Mouse (Mus musculus) liver, embryonic 16.5 days (tissue): Measurements from ENCODE around the gene Cage1. TPM values are rescaled to one million over a fixed set of nuclear protein-coding genes. Genes with fewer than 3 reads are reported as not detected.
A peak's percentile ranks its signal among the peaks of the same experiment; 100 is the strongest.

Source experiments
- ATAC-seq: fragments of 200-750 bp; cut with Nextera tagmentation; 2 replicates; pipeline ENCODE4 v1.8.0; 2017; ENCODE audit warnings: low read depth, mild to moderate bottlenecking, moderate number of reproducible peaks, moderate library complexity
- H3K27ac ChIP-seq: fragments of 300-500 bp; sonication (generic); 2 replicates; pipeline ENCODE4 v1.5.1; 2014; ENCODE audit warnings: mild to moderate bottlenecking, low read length
- H3K27me3 ChIP-seq: fragments of 300-500 bp; sonication (generic); 2 replicates; pipeline ENCODE4 v1.6.1; 2014; ENCODE audit warnings: low read depth, low read length, mixed read lengths; ENCODE audit not compliant: control insufficient read depth, insufficient read depth
- H3K36me3 ChIP-seq: fragments of 300-500 bp; sonication (generic); 2 replicates; pipeline ENCODE4 v1.6.1; 2014; ENCODE audit warnings: mild to moderate bottlenecking; ENCODE audit not compliant: control insufficient read depth, insufficient read depth
- H3K4me1 ChIP-seq: fragments of 300-500 bp; sonication (generic); 2 replicates; pipeline ENCODE4 v1.6.1; 2014; ENCODE audit warnings: low read depth, low read length, mixed read lengths; ENCODE audit not compliant: control insufficient read depth
- H3K4me2 ChIP-seq: fragments of 300-500 bp; sonication (generic); 2 replicates; pipeline ENCODE4 v1.6.1; 2014; ENCODE audit warnings: low read depth, low read length, mixed read lengths
- H3K4me3 ChIP-seq: fragments of 300-500 bp; sonication (generic); 2 replicates; pipeline ENCODE4 v1.5.1; 2014; ENCODE audit warnings: low read depth, mild to moderate bottlenecking, low read length
- H3K9ac ChIP-seq: fragments of 300-500 bp; sonication (generic); 2 replicates; pipeline ENCODE4 v1.6.1; 2014; ENCODE audit warnings: low read depth, low read length
- H3K9me3 ChIP-seq: fragments of 300-500 bp; sonication (generic); replicated peaks from 2 replicates; pipeline ENCODE4 v1.6.1; 2016; ENCODE audit warnings: low read length; ENCODE audit not compliant: control insufficient read depth
- WGBS: fragments of 180-500 bp; shearing (Covaris S2); extraction: QIAGEN DNeasy Blood & Tissue Kit; methylation state at CpG from one replicate; pipeline ENCODE4 v1.1.7; 2014; ENCODE audit not compliant: insufficient replicate concordance; 5-methylcytosine and 5-hydroxymethylcytosine counted together
- polyA plus RNA-seq: library from polyadenylated mRNA; unstranded; fragments of >200 nt; fragmentation: Nextera tagmentation; extraction: Ambion mirVana; gene quantifications from 2 replicates; pipeline ENCODE4 v1.2.1, GENCODE M21; 2015

The Cage1 gene
- polyA plus RNA-seq, 1 experiment from 2014 or later: 0.25 TPM

DNA sequence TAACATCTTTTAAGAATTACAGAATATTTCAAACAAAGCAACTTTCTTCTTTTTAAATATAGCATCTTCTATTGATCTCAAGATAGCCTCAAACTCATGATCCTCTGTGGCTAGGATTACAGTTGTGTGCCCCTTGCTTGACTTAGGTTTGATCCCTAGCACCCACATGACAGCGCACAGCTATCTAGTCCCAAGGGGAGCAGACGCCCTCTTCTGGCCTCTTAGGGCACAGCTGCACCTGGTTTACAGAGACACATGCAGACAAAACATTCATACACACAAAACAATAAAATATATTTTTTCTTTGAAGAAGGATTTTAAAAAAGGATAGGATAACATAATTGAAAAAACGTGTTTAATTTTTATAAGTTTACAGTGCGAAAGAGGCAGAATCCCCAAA lies 11.0 kb downstream of the Cage1 start:
- WGBS: 52% methylated on average over 4 of the region's 4 CpGs
- no peak for ATAC-seq
- no peaks in the 10 kb centered on the region for H3K4me1 ChIP-seq
- no peak overlapping the region for H3K9ac ChIP-seq
- H3K27ac ChIP-seq: no peak overlapping the region
- H3K9me3 ChIP-seq: no peaks in the 10 kb centered on the region
- H3K36me3 ChIP-seq: no peaks in the 10 kb centered on the region
- H3K4me3 ChIP-seq: no peak overlapping the region
- no peak overlapping the region for H3K4me2 ChIP-seq
- no peaks in the 10 kb centered on the region for H3K27me3 ChIP-seq

DNA sequence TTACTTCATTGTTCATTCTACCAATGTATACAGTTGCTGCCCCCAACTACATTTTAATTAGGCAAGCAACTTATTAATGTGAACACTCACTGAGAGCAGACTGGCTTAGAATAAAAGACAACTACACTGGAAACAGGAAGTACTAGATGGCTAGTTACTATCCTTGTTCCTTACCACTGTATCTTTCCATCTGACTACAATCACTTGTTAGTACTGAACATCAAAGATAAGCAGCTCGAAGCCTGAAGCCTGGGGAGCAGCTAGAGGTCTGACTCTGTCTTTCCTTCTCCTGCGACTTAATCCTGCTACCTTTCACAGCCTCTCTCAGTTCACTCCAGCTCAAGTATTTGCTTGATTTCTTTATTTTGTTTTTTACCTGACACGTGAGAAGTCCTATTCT lies 18.1 kb downstream of the Cage1 start:
- Histone ChIP-seq H3K9me3 (no peaks in the 10 kb centered on the region), H3K27ac (no peak overlapping the region), H3K4me3 (no peak overlapping the region), H3K27me3 (no peaks in the 10 kb centered on the region), H3K4me1 (no peaks in the 10 kb centered on the region), H3K4me2 (no peak overlapping the region), H3K9ac (no peak overlapping the region), H3K36me3 (no peaks in the 10 kb centered on the region)
- WGBS: 42% methylated on average over 3 of the region's 3 CpGs
- ATAC-seq: no peak

- no peaks in the 10 kb centered on the region for H3K27me3 ChIP-seq
- WGBS: 65% methylated on average over 4 of the region's 4 CpGs
- H3K9ac ChIP-seq: no peak overlapping the region
- H3K4me3 ChIP-seq: no peak overlapping the region
- ATAC-seq: no peak
- no peak overlapping the region for H3K4me2 ChIP-seq
- no peaks in the 10 kb centered on the region for H3K9me3 ChIP-seq
- H3K36me3 ChIP-seq: no peaks in the 10 kb centered on the region
- no peak overlapping the region for H3K27ac ChIP-seq
- peaks cover 1% of the 10 kb centered on the region for H3K4me1 ChIP-seq
Observed at GRCm38 (mm10) chr13:38015591-38015990, 21.3 kb downstream of the Cage1 start.

- Histone ChIP-seq H3K4me3 (no peak overlapping the region), H3K36me3 (no peaks in the 10 kb centered on the region), H3K9ac (no peak overlapping the region), H3K9me3 (no peaks in the 10 kb centered on the region), H3K4me1 (peaks cover 11% of the 10 kb centered on the region), H3K27me3 (no peaks in the 10 kb centered on the region), H3K4me2 (no peak overlapping the region), H3K27ac (no peak overlapping the region)
- 79% methylated on average over 5 of the region's 5 CpGs for WGBS
- ATAC-seq: no peak
Observed at GRCm38 (mm10) chr13:38012436-38012835, 24.4 kb downstream of the Cage1 start.

- no peak overlapping the region for H3K4me3 ChIP-seq
- no peaks in the 10 kb centered on the region for H3K27me3 ChIP-seq
- H3K27ac ChIP-seq: peak overlapping the region; percentile 86
- H3K9ac ChIP-seq: peak overlapping the region; percentile 22
- peak; percentile 75 for ATAC-seq
- no peaks in the 10 kb centered on the region for H3K9me3 ChIP-seq
- peaks cover 11% of the 10 kb centered on the region for H3K4me1 ChIP-seq
- WGBS: 14% methylated on average over 5 of the region's 5 CpGs
- no peaks in the 10 kb centered on the region for H3K36me3 ChIP-seq
- H3K4me2 ChIP-seq: peak overlapping the region; percentile 47
Observed at GRCm38 (mm10) chr13:38010444-38010910, 26.4 kb downstream of the Cage1 start.

DNA sequence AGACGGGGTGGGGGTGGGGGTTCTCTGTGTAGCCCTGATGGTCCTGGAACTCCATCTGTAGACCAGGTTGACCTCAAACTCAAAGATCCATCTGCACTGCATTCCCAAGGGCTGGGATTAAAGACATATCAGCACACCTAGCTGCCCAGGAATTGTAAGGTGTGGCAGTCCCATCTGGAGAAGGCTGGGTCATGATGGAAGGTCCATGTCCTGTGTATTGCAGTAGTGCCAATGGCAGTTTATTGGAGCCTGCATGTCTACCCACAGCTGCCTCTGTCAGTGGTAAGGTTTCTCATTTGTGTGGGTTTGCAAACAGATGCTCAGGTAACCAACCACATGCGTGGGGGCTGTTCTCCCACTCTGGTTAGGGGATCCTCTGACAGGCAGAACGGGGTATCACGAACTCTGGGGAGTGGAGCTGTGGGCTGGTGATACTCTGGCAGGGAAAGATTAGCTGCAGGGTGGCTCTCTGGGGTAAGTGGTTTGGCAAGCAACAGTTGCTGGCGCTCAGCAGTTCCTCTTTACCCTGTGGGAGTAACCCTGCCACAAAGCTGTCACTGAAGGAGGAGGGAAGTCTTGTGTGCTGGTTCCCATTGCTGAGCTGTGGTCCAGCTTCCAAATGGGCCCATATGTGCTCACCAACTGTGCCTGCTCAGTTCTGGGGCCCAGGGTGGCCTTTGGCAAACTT lies 27.0 kb downstream of the Cage1 start:
- Histone ChIP-seq H3K4me1 (peaks cover 11% of the 10 kb centered on the region), H3K4me2 (peak overlapping the region; percentile 47), H3K9ac (peak overlapping the region; percentile 22; the same call in 1 of the 2 replicates), H3K27me3 (no peaks in the 10 kb centered on the region), H3K9me3 (no peaks in the 10 kb centered on the region), H3K36me3 (no peaks in the 10 kb centered on the region), H3K27ac (peak overlapping the region; percentile 86), H3K4me3 (no peak overlapping the region)
- peak; percentile 85 for ATAC-seq
- 25% methylated on average over 5 of the region's 5 CpGs for WGBS

DNA sequence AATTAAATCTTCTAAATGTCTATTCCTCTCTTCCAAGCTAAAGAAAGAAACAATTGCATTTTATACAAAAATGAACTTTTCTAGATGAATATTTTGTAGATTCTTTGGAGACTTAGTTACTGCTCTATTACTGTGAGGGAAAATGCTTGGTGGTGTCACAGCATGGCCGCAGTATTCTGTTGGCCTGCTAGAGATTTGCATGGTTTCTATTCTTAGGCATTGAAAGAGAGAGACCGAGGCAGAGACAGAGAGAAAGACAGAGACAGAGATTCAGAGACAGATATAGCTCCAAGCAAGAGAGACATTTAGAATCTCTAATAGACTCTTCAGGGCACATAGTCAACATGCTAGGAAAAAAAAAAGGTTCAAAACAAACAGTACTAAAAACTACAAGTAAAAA lies 28.9 kb downstream of the Cage1 start:
- Histone ChIP-seq H3K4me1 (peaks cover 11% of the 10 kb centered on the region), H3K9ac (no peak overlapping the region), H3K27me3 (no peaks in the 10 kb centered on the region), H3K36me3 (no peaks in the 10 kb centered on the region), H3K27ac (no peak overlapping the region), H3K4me3 (no peak overlapping the region), H3K4me2 (no peak overlapping the region), H3K9me3 (no peaks in the 10 kb centered on the region)
- 79% methylated on average over 2 of the region's 2 CpGs for WGBS
- no peak for ATAC-seq

DNA sequence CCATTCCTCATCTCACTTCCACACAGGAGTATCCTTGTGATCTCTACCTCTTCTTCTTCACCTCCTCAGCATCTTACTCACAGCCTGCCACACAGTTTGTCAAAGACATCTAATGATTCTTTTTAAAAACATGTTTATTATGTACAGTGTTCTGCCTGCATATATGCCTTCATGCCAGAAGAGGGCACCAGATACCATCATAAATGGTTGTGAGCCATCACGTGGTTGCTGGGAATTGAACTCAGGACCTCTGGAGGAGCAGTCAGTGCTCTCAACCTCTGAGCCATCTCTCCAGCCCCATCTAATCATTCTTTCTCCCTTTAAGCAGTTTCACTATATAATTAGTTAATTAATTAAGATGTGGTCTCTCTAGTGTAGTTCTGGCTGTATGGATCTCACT lies 34.4 kb downstream of the Cage1 start:
- H3K36me3 ChIP-seq: no peaks in the 10 kb centered on the region
- no peak overlapping the region for H3K4me2 ChIP-seq
- no peaks in the 10 kb centered on the region for H3K9me3 ChIP-seq
- no peak for ATAC-seq
- WGBS: 35% methylated on average over 1 of the region's 1 CpGs
- H3K4me1 ChIP-seq: peaks cover 5% of the 10 kb centered on the region; the same call in 1 of the 2 replicates
- H3K9ac ChIP-seq: no peak overlapping the region
- H3K4me3 ChIP-seq: no peak overlapping the region
- no peak overlapping the region for H3K27ac ChIP-seq
- no peaks in the 10 kb centered on the region for H3K27me3 ChIP-seq

GRCm38 (mm10) chr13:37999713-38000112 lies 37.2 kb downstream of the Cage1 start:
- Histone ChIP-seq H3K27ac (peak overlapping the region; percentile 4; the same call in 1 of the 2 replicates), H3K36me3 (no peaks in the 10 kb centered on the region), H3K27me3 (no peaks in the 10 kb centered on the region), H3K4me2 (no peak overlapping the region), H3K4me3 (no peak overlapping the region), H3K4me1 (peaks cover 6% of the 10 kb centered on the region), H3K9ac (no peak overlapping the region), H3K9me3 (no peaks in the 10 kb centered on the region)
- peak; percentile 95 for ATAC-seq
- 68% methylated on average over 3 of the region's 3 CpGs for WGBS
